12 mouse cellular contexts compared by ENCODE assay signal in the genomic region with DNA sequence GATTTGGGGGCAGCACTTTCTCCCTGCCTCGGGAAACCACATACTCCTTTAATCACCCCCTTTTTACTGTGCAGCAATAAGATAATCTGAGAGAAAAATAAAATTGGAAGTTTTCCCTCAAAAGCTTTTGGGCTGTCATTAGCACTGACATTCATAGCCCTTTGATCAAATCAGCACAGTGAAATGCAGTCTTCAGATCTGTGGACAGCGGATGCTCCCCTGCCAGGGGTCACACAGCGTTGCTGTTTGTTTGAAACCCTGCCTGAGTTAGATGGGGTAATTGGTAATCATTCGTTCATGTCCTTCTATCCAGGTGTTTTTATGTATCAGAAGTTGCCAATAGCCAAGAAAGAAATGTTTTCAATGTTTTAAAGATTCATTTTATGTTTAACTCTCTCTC.
"Had no signal": no experiment of that assay in that cellular context is flagged by ENCODE, and none has a peak within 500 bp of the region (broad histone marks: within the 10 kb centered on the region; RNA-seq: fewer than 3 reads in every experiment).

No protein-coding gene starts in this region.

- H3K4me1 ChIP-seq: liver, embryonic 15.5 days; midbrain, embryonic 13.5 days; stomach, embryonic 15.5 days had no signal

- DNase-seq: kidney, adult 8-10 months; kidney, postnatal 25 days; left cerebral cortex, postnatal 4 days; lung, postnatal 14 days; right cerebral cortex, postnatal 14 days; thymus, adult 2 months; thymus, postnatal 36 days had no signal

- H3K4me3 ChIP-seq: liver, embryonic 15.5 days; midbrain, embryonic 13.5 days; stomach, embryonic 15.5 days had no signal

- H3K27me3 ChIP-seq: liver, embryonic 15.5 days; midbrain, embryonic 13.5 days; stomach, embryonic 15.5 days had no signal

- H3K9me3 ChIP-seq: liver, embryonic 15.5 days; midbrain, embryonic 13.5 days; stomach, embryonic 15.5 days had no signal

- H3K36me3 ChIP-seq: liver, embryonic 15.5 days; midbrain, embryonic 13.5 days; stomach, embryonic 15.5 days had no signal

- H3K27ac ChIP-seq: liver, embryonic 15.5 days; midbrain, embryonic 13.5 days; stomach, embryonic 15.5 days had no signal

- H3K9ac ChIP-seq: liver, embryonic 15.5 days; midbrain, embryonic 13.5 days; stomach, embryonic 15.5 days had no signal

- H3K4me2 ChIP-seq: liver, embryonic 11.5 days; liver, embryonic 15.5 days; midbrain, embryonic 13.5 days; stomach, embryonic 15.5 days had no signal

- ATAC-seq: intestine, postnatal 0 days; midbrain, embryonic 13.5 days had no signal
